Mouse (Mus musculus) cortical plate, adult 2 months (tissue): ENCODE results near the gene Gtf2ird2.

Source experiments
- CTCF ChIP-seq: fragments of 200-500 bp; IDR thresholded peaks from 2 replicates; pipeline ENCODE4 v1.5.1; 2011; ENCODE audit warnings: mild to moderate bottlenecking, control low read depth, low read length; ENCODE audit not compliant: insufficient read depth; ENCODE audit errors: extremely low read depth
- POLR2A ChIP-seq: fragments of 200-500 bp; IDR thresholded peaks from 2 replicates; pipeline ENCODE4 v1.6.1; 2011; ENCODE audit warnings: mild to moderate bottlenecking, low read length, control low read depth; ENCODE audit not compliant: insufficient read depth; ENCODE audit errors: extremely low read depth

DNA sequence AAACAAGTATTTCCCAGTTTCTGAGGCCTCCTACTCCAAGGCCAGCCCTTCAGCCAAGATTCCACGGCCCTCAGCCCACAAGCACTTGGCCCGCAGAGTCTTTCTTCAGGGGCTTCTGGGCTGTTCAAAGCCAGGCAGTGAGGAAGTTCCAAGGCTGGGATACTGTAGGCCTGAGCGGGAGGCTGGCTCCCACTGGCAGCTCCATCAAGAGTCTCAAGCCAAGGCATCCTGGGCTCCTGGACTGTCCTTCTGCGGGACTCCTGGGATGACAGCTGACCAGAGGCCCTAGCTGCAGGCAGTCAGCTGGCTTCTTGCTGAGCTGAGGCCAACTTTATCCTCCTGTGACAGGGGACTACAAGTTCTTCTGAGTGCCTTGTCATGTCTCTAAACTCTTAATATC lies 35.7 kb upstream of the Gtf2ird2 start:
- TF ChIP-seq CTCF (no peak), POLR2A (no peak)
